Mouse (Mus musculus): ENCODE results near the gene Ccdc90b. TPM values are rescaled to one million over a fixed set of nuclear protein-coding genes. Genes with fewer than 3 reads are reported as not detected.

Gene Ccdc90b
- polyA plus RNA-seq, 1 experiment from 2014 or later, result 59.0 TPM

- WGBS, result 59% methylated on average over 2 of the region's 2 CpGs
- no peaks in the 10 kb centered on the region for H3K27me3 ChIP-seq (ENCODE audit: control insufficient read depth, insufficient read depth, low read length)
- no peaks in the 10 kb centered on the region for H3K36me3 ChIP-seq (ENCODE audit: control insufficient read depth, insufficient read depth, low read length)
- H3K4me1 ChIP-seq (ENCODE audit: control insufficient read depth, insufficient read depth, low read length), result no peaks in the 10 kb centered on the region
- ATAC-seq (ENCODE audit: low read depth), result no peak
- no peak overlapping the region for H3K4me2 ChIP-seq (ENCODE audit: low read depth, low read length)
- no peaks in the 10 kb centered on the region for H3K9me3 ChIP-seq (ENCODE audit: control insufficient read depth, low read length)
- H3K27ac ChIP-seq (ENCODE audit: low read depth, low read length), result no peak overlapping the region
- H3K9ac ChIP-seq (replicated peaks; ENCODE audit: low read depth, low read length), result no peak overlapping the region
- no peak overlapping the region for H3K4me3 ChIP-seq (ENCODE audit: low read depth, low read length)
Observed at GRCm38 (mm10) chr7:92630167-92630566, 69.2 kb downstream of the Ccdc90b start.

Other genes with a start within 250 kb of the Ccdc90b start
- 16.5 and 17.8 TPM in 2 replicates for gene Ankrd42, start 76.0 kb downstream of the Ccdc90b start, polyA plus RNA-seq (2014; fragmentation: Nextera tagmentation; extraction: Ambion mirVana)
- 19.6 and 21.5 TPM in 2 replicates for gene Pcf11, start 108.8 kb downstream of the Ccdc90b start, polyA plus RNA-seq (2014; fragmentation: Nextera tagmentation; extraction: Ambion mirVana)
- 28.5 and 34.7 TPM in 2 replicates for gene Rab30, start 180.5 kb downstream of the Ccdc90b start, polyA plus RNA-seq (2014; fragmentation: Nextera tagmentation; extraction: Ambion mirVana)

Data from neural tube, embryonic 14.5 days (tissue).